Mouse (Mus musculus) spleen, postnatal 14 days (tissue): ENCODE results near the gene Bcl2l14.

Experiments used
- DNase-seq, 2 experiments: peaks; one replicate each; pipeline ENCODE4 v3.0.0; 2021 to 2022; ENCODE audit warnings: low spot score in 2 of 2

Bcl2l14 gene

DNA sequence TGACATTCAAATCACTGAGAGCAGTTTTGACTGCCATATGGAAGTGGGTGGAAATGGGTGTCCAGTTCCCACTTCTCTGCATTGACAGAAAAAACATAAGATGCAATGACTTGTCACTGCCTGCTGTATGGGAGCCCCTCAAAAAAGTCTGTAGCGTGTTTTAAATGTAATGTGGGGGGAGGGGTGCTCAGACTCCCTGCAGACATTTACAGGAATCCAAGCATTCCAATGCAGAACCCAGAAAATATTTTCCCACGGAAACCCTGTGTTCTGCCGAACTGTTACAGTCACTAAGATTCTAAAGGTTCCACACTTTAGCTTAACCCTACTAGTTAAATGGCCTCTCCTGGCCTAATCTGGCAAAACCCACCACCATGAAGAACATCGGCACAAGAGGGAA lies at the start of gene Bcl2l14:
Bcl2l14 (plus strand) TSS at position 301 of the 400 bp plus-strand sequence.
- no peak for DNase-seq

DNA sequence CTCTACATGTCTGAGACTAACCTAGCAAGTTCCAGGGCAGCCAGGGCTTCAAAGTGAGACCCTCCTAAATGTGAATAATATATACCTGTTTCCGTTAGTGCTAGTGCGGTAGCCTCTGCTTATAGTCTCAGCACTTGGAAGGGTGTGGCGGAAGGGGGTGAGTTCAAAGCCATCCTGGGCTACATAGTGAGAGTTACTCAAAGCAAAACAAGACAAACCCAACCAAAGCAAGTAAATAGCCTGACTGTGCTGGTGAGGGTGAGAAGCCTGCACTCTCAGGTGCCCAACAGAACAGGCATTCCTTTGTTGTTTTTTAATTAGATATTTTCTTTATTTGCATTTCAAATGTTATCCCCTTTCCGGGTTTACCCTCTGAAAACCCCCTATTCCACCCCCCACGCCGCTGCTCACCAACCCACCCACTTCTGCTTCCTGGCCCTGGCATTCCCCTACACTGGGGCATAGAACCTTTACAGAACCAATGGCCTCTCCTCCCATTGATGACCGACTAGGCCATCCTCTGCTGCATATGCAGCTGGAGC lies 47.5 kb upstream of the Bcl2l14 start:
- no peak for DNase-seq

- DNase-seq, result no peak
Observed at GRCm38 (mm10) chr6:134352881-134353280, 43.2 kb upstream of the Bcl2l14 start.

GRCm38 (mm10) chr6:134353751-134354150 lies 42.4 kb upstream of the Bcl2l14 start:
- DNase-seq, result no peak

DNA sequence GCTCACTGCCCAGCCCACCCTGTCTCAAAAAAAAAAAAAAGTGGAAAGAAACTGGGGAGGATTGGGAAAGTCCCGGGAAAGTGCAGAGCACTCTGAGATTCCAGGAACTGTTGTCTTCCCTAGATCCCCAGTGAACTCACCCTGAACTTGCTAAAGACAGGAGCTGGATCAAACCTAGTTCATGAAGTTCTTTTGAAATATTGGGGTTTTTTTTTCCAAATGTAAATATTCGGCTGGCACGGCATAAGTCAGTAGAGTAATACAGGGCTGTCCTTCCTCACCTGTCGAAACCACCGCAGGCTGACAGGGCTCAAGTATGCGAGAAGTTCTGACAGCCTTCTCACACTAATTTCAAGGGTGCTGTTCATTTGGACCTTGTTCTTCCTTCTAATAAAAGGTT lies 38.5 kb upstream of the Bcl2l14 start:
- DNase-seq, result no peak

GRCm38 (mm10) chr6:134360079-134360478 lies 36.0 kb upstream of the Bcl2l14 start:
- no peak for DNase-seq

- no peak for DNase-seq
Observed at GRCm38 (mm10) chr6:134364644-134365043, 31.5 kb upstream of the Bcl2l14 start.

DNA sequence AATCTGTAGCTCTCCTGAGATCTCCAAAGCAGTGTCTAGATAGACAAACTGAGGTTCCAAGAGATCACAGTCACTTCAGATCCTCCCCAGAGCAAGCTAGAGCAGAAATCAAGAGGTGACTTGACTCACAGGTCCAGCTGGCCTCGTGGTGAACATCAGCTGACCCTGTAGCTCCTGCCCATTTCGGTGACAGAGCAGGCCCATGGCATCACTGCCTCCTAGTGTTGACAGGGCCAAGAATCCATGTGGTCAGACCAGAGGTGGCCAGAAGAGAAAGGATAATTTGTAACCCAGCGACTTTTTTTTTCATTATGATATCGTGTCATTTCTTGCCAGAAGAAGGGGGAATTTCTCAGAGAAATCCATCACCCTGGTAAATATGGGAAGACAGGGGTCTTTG lies 30.2 kb upstream of the Bcl2l14 start:
- DNase-seq, result no peak

GRCm38 (mm10) chr6:134366366-134367351 lies 29.5 kb upstream of the Bcl2l14 start:
- no peak for DNase-seq

GRCm38 (mm10) chr6:134367366-134368281 lies 28.5 kb upstream of the Bcl2l14 start:
- no peak for DNase-seq

- no peak for DNase-seq
Observed at GRCm38 (mm10) chr6:134372946-134373345, 23.2 kb upstream of the Bcl2l14 start.

DNA sequence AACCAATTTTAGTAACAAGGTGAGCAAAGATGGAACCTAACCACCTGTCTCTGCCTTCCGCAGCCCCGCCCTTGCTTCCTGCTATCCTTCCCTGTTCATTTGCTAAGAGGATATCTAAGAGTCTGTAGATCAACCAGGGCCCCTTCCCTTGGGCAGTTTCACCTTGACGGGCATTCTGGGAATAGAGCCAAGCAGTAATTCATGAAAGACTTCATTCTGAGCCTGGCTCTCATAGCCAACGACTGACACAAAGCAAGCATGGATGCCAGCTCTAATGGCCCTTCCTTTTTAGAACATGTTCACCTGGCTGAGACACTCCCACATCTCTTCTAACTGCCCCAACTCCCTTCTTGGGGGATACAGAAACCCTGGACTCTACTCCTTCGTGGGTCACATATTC lies 18.9 kb upstream of the Bcl2l14 start:
- no peak for DNase-seq

GRCm38 (mm10) chr6:134377856-134378255 lies 18.3 kb upstream of the Bcl2l14 start:
- DNase-seq, result no peak

- no peak for DNase-seq
Observed at GRCm38 (mm10) chr6:134381462-134381861, 14.7 kb upstream of the Bcl2l14 start.

DNA sequence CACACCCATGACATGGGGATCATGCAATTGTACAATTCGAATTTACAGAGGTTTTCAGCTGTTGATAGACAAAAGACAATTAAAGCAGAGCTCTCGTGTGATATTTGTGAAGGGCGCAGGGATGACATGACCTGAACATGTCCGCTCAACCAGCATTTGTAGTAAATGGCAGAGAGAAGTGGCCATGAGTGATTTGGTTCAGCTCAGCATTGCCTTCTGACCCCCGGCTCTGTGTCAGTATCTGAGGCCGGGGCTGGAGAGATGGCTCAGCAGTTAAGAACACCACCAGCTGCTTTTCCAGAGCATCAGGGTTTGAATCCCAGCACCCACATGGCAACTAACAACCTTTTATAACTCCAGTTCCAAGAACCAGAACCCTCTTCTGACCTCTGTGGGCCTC lies 10.2 kb upstream of the Bcl2l14 start:
- no peak for DNase-seq

DNA sequence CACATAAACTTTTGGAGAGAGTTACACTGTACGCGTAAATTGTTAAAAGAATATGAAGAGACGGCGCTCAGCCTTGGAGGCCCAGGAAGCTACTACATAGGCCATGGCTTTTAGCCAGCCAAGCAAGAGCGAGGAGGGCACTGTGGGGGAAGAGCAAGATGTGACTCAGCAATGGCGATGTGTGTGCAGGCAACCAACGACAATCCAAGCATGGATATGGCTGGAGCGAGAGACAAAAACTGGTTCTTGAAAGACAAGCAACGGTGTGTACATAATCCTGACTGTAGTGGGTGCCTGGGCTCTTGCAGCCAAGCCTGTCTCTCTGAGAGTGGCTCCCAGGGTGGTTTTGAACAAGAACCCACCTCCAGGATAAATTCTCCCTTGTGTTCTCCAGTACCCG lies 8.7 kb upstream of the Bcl2l14 start:
- no peak for DNase-seq

DNA sequence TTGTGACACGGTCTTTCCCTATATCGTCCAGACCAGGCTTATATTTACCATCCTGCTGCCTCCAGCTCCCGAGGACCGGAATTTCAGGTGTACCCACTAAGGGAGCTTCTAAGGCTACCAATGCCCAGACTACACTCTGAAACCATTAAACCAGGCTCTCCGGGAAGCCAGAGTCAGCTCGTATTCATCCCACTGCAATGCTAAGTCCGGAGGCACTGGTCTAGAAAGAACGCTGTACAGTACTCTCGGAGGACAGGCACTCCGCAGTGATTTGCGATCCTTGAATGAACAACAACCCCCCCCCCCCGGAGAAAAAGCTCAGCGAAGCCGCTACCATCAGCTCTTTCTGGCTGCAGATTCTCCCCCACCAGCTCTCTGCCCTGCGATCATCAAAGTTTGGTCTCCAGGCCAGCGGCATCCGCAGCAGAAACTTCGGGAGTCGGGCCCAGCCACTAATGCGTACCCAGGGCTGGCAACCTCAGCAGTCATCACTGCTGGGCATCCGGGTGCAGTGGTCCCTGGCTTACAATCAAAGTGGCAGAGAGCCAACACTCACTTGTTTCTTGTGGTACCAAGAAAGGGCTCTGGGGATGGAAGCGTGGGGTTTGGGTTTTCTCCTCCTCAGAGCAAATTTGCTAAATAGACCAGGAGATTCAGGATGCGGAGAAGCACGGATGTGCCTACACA lies 7.6 kb upstream of the Bcl2l14 start:
- DNase-seq, result no peak

GRCm38 (mm10) chr6:134389248-134389891 lies 6.7 kb upstream of the Bcl2l14 start:
- peak; percentile 38 to 63 for DNase-seq

DNA sequence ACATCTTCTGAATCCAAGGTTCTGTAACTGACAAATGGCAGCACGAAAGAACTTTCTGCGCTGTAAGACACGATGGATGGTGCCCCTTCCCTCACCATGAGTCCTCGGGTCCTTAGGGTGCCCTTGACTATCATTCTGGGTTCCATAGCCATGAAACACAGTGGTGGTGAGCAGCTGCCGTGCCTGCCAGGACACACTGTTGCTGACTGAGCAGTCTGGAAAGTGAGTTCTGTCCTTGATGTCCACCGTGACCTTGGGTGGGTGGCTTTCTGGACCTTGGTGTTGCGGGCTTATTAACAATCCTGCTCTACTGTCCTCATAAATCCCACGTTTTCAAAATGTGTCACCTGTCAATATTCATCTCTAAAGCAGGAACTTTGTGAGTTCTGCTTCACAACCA lies 6.2 kb upstream of the Bcl2l14 start:
- no peak for DNase-seq

GRCm38 (mm10) chr6:134390837-134391236 lies 5.3 kb upstream of the Bcl2l14 start:
- no peak for DNase-seq
